In the genomic region with DNA sequence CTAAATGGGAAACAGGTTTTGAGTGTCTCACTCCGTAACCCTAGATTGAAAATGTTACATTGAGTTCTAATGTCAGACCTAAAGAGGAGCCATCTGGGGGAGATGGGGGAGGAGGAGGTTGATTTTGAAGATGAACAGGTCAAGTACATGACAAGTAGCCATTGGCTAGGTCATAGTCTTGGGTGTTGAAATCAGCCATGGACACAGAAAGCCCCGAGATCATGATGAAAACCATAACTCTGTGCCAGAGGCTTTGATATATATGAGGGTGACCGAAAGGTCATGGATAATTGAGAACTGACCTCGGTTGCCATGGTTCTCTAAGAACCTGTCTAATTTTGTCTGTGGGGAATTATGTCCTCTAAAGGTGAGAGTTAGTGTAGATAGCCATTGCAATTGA, we compare ENCODE assay signal across 17 mouse cellular contexts.
"Had no signal": no experiment of that assay in that cellular context is flagged by ENCODE, and none has a peak within 500 bp of the region (broad histone marks: within the 10 kb centered on the region; RNA-seq: fewer than 3 reads in every experiment).

No protein-coding gene starts in this region.

- H3K9ac ChIP-seq: limb, embryonic 12.5 days; limb, embryonic 15.5 days; liver, embryonic 12.5 days; liver, embryonic 15.5 days; lung, embryonic 15.5 days had no signal

- H3K4me2 ChIP-seq: limb, embryonic 12.5 days; limb, embryonic 15.5 days; liver, embryonic 12.5 days; liver, embryonic 15.5 days; lung, embryonic 15.5 days; midbrain, embryonic 11.5 days had no signal

- ATAC-seq: liver, embryonic 12.5 days had no signal

- H3K9me3 ChIP-seq: limb, embryonic 12.5 days; limb, embryonic 15.5 days; liver, embryonic 12.5 days; liver, embryonic 15.5 days; lung, embryonic 15.5 days had no signal

- H3K36me3 ChIP-seq: limb, embryonic 12.5 days; limb, embryonic 15.5 days; liver, embryonic 12.5 days; liver, embryonic 15.5 days; lung, embryonic 15.5 days had no signal

- DNase-seq: kidney, postnatal 25 days; layer of hippocampus, adult 9-11 months; lung, adult 18-20 months; lung, postnatal 10 days; lung, postnatal 36 days; midbrain, embryonic 14.5 days; thymus, adult 2 months; thymus, postnatal 14 days had no signal

- H3K4me1 ChIP-seq: limb, embryonic 15.5 days; liver, embryonic 12.5 days; liver, embryonic 15.5 days; lung, embryonic 15.5 days; megakaryocyte, embryonic 14.5 days had no signal

- H3K27ac ChIP-seq: kidney, postnatal 0 days; layer of hippocampus, adult 2 months; limb, embryonic 12.5 days; limb, embryonic 15.5 days; liver, embryonic 12.5 days; liver, embryonic 15.5 days; lung, embryonic 15.5 days had no signal

- H3K4me3 ChIP-seq: layer of hippocampus, adult 2 months; limb, embryonic 12.5 days; limb, embryonic 15.5 days; liver, embryonic 12.5 days; liver, embryonic 15.5 days; lung, embryonic 15.5 days; megakaryocyte, embryonic 14.5 days had no signal

- H3K27me3 ChIP-seq: limb, embryonic 12.5 days; limb, embryonic 15.5 days; liver, embryonic 12.5 days; liver, embryonic 15.5 days; lung, embryonic 15.5 days; megakaryocyte, embryonic 14.5 days had no signal
